Mouse (Mus musculus) midbrain, embryonic 16.5 days (tissue): Measurements from ENCODE around the gene Gm3285. TPM values are rescaled to one million over a fixed set of nuclear protein-coding genes. Genes with fewer than 3 reads are reported as not detected.

Source experiments
- ATAC-seq: fragments of 200-750 bp; cut with Nextera tagmentation; 2 replicates; pipeline ENCODE4 v1.8.0; 2017; ENCODE audit warnings: moderate TSS enrichment
- H3K27ac ChIP-seq: fragments of 300-500 bp; sonication (generic); 2 replicates; pipeline ENCODE4 v1.5.1; 2014; ENCODE audit warnings: mild to moderate bottlenecking, low read length, mixed read lengths
- H3K27me3 ChIP-seq: fragments of 300-500 bp; sonication (generic); 2 replicates; pipeline ENCODE4 v1.6.1; 2014; ENCODE audit warnings: low read depth, low read length, mixed read lengths; ENCODE audit not compliant: control insufficient read depth, insufficient read depth
- H3K36me3 ChIP-seq: fragments of 300-500 bp; sonication (generic); 2 replicates; pipeline ENCODE4 v1.6.1; 2014; ENCODE audit warnings: mild to moderate bottlenecking, low read length, moderate library complexity, mixed read lengths; ENCODE audit not compliant: control insufficient read depth, insufficient read depth
- H3K4me1 ChIP-seq: fragments of 300-500 bp; sonication (generic); 2 replicates; pipeline ENCODE4 v1.6.1; 2014; ENCODE audit warnings: mild to moderate bottlenecking, low read length, mixed read lengths; ENCODE audit not compliant: control insufficient read depth, insufficient read depth
- H3K4me2 ChIP-seq: fragments of 300-500 bp; sonication (generic); 2 replicates; pipeline ENCODE4 v1.6.1; 2014; ENCODE audit warnings: mild to moderate bottlenecking, low read length, mixed read lengths
- H3K4me3 ChIP-seq: fragments of 300-500 bp; sonication (generic); 2 replicates; pipeline ENCODE4 v1.5.1; 2014; ENCODE audit warnings: low read depth, mild to moderate bottlenecking, low read length, moderate library complexity, mixed read lengths
- H3K9ac ChIP-seq: fragments of 300-500 bp; sonication (generic); 2 replicates; pipeline ENCODE4 v1.6.1; 2014; ENCODE audit warnings: low read depth, low read length, mixed read lengths
- H3K9me3 ChIP-seq: fragments of 300-500 bp; sonication (generic); replicated peaks from 2 replicates; pipeline ENCODE4 v1.6.1; 2014; ENCODE audit warnings: mild to moderate bottlenecking, low read length, mixed read lengths; ENCODE audit not compliant: control insufficient read depth, poor library complexity, severe bottlenecking
- whole genome bisulfite sequencing: fragments of 180-500 bp; shearing (Covaris S2); extraction: QIAGEN DNeasy Blood & Tissue Kit; methylation state at CpG from one replicate; pipeline ENCODE4 v1.1.7; 2014; 5-methylcytosine and 5-hydroxymethylcytosine counted together
- polyA plus RNA-seq: library from polyadenylated mRNA; unstranded; fragments of >200 nt; fragmentation: Nextera tagmentation; extraction: Ambion mirVana; gene quantifications from 2 replicates; pipeline ENCODE4 v1.2.1, GENCODE M21; 2015

Gm3285 gene
- polyA plus RNA-seq, 1 experiment from 2014 or later, result not detected

GRCm38 (mm10) chr10:77882553-77882952, 20.8 kb downstream of the Gm3285 start:
- Histone ChIP-seq H3K9me3 (no peaks in the 10 kb centered on the region), H3K9ac (no peak overlapping the region), H3K4me1 (no peaks in the 10 kb centered on the region), H3K4me3 (no peak overlapping the region), H3K27me3 (no peaks in the 10 kb centered on the region), H3K27ac (no peak overlapping the region), H3K36me3 (no peaks in the 10 kb centered on the region), H3K4me2 (no peak overlapping the region)
- 86% methylated on average over 5 of the region's 5 CpGs for WGBS
- ATAC-seq, result no peak

GRCm38 (mm10) chr10:77886007-77886747, 24.4 kb downstream of the Gm3285 start:
- H3K4me1 ChIP-seq, result no peaks in the 10 kb centered on the region
- WGBS, result 54% methylated on average over 12 of the region's 12 CpGs
- no peak for ATAC-seq
- no peaks in the 10 kb centered on the region for H3K27me3 ChIP-seq
- H3K27ac ChIP-seq, result no peak overlapping the region
- H3K4me2 ChIP-seq, result no peak overlapping the region
- H3K9ac ChIP-seq, result no peak overlapping the region
- no peak overlapping the region for H3K4me3 ChIP-seq
- peaks cover 5% of the 10 kb centered on the region; the same call in 1 of the 2 replicates for H3K9me3 ChIP-seq
- no peaks in the 10 kb centered on the region for H3K36me3 ChIP-seq

- Histone ChIP-seq H3K36me3 (no peaks in the 10 kb centered on the region), H3K27ac (no peak overlapping the region), H3K27me3 (no peaks in the 10 kb centered on the region), H3K9me3 (peaks cover 5% of the 10 kb centered on the region; the same call in 1 of the 2 replicates), H3K9ac (no peak overlapping the region), H3K4me3 (no peak overlapping the region), H3K4me1 (peaks cover 3% of the 10 kb centered on the region; the same call in 1 of the 2 replicates), H3K4me2 (no peak overlapping the region)
- WGBS, result 91% methylated on average over 8 of the region's 8 CpGs
- ATAC-seq, result no peak
Observed at GRCm38 (mm10) chr10:77890987-77891565, 29.3 kb downstream of the Gm3285 start.

GRCm38 (mm10) chr10:77895562-77895961, 33.8 kb downstream of the Gm3285 start:
- H3K27ac ChIP-seq, result peak overlapping the region; percentile 42
- H3K27me3 ChIP-seq, result no peaks in the 10 kb centered on the region
- no peaks in the 10 kb centered on the region for H3K9me3 ChIP-seq
- peaks cover 15% of the 10 kb centered on the region for H3K4me1 ChIP-seq
- H3K36me3 ChIP-seq, result peaks cover 4% of the 10 kb centered on the region; the same call in 1 of the 2 replicates
- WGBS, result 43% methylated on average over 5 of the region's 5 CpGs
- no peak overlapping the region for H3K4me2 ChIP-seq
- no peak; the same call in 1 of the 2 replicates for ATAC-seq
- H3K9ac ChIP-seq, result no peak overlapping the region
- no peak overlapping the region for H3K4me3 ChIP-seq

- H3K4me1 ChIP-seq, result peaks cover 24% of the 10 kb centered on the region
- no peaks in the 10 kb centered on the region for H3K9me3 ChIP-seq
- no peak overlapping the region for H3K27ac ChIP-seq
- H3K4me2 ChIP-seq, result no peak overlapping the region; the same call in 1 of the 2 replicates
- H3K9ac ChIP-seq, result no peak overlapping the region
- H3K4me3 ChIP-seq, result no peak overlapping the region
- no peak for ATAC-seq
- H3K27me3 ChIP-seq, result no peaks in the 10 kb centered on the region
- peaks cover 6% of the 10 kb centered on the region; the same call in 1 of the 2 replicates for H3K36me3 ChIP-seq
- WGBS, result 67% methylated on average over 7 of the region's 7 CpGs
Observed at GRCm38 (mm10) chr10:77900126-77900525, 38.4 kb downstream of the Gm3285 start.

- Histone ChIP-seq H3K4me3 (peak overlapping the region; percentile 73), H3K4me1 (peaks cover 21% of the 10 kb centered on the region), H3K36me3 (peaks cover 6% of the 10 kb centered on the region; the same call in 1 of the 2 replicates), H3K9me3 (no peaks in the 10 kb centered on the region), H3K9ac (peak overlapping the region; percentile 86), H3K27ac (no peak overlapping the region; the same call in 1 of the 2 replicates), H3K4me2 (peak overlapping the region; percentile 74), H3K27me3 (no peaks in the 10 kb centered on the region)
- WGBS, result 85% methylated on average over 27 of the region's 27 CpGs
- ATAC-seq, result no peak
Observed at GRCm38 (mm10) chr10:77900903-77901818, 39.4 kb downstream of the Gm3285 start.

- peaks cover 6% of the 10 kb centered on the region; the same call in 1 of the 2 replicates for H3K36me3 ChIP-seq
- WGBS, result 2% methylated on average over 14 of the region's 14 CpGs
- peak overlapping the region; percentile 73 for H3K4me3 ChIP-seq
- H3K9me3 ChIP-seq, result no peaks in the 10 kb centered on the region
- peaks cover 19% of the 10 kb centered on the region for H3K4me1 ChIP-seq
- H3K27ac ChIP-seq, result peak overlapping the region; percentile 82
- peak overlapping the region; percentile 86 for H3K9ac ChIP-seq
- peak overlapping the region; percentile 74 for H3K4me2 ChIP-seq
- peak; percentile 22 for ATAC-seq
- no peaks in the 10 kb centered on the region for H3K27me3 ChIP-seq
Observed at GRCm38 (mm10) chr10:77901871-77902210, 40.1 kb downstream of the Gm3285 start.

- Histone ChIP-seq H3K27ac (peak within 1 kb of the TSS; percentile 82), H3K4me1 (peaks cover 19% of the 10 kb centered on the region), H3K27me3 (no peaks in the 10 kb centered on the region), H3K4me2 (peak within 1 kb of the TSS; percentile 74), H3K9me3 (no peaks in the 10 kb centered on the region), H3K36me3 (peaks cover 6% of the 10 kb centered on the region; the same call in 1 of the 2 replicates), H3K9ac (peak within 1 kb of the TSS; percentile 86), H3K4me3 (peak within 1 kb of the TSS; percentile 73)
- peak; percentile 75 for ATAC-seq
- under 1% methylated on average over 37 of the region's 46 CpGs for WGBS
Observed at GRCm38 (mm10) chr10:77902211-77902893, 40.6 kb downstream of the Gm3285 start, which contains the start of gene Lrrc3. Lrrc3 (minus strand) TSS chr10:77902536.
